Mouse (Mus musculus) G1E (cell line): ENCODE measurements around the gene Pbx3.

ENCODE experiments used
- CTCF ChIP-seq: IDR thresholded peaks from 2 replicates; pipeline ENCODE4 v1.5.1; 2012; ENCODE audit warnings: low read depth, low read length, inconsistent platforms, mixed read lengths
- GATA1 ChIP-seq: IDR thresholded peaks from 2 replicates; pipeline ENCODE4 v1.6.1; 2012; ENCODE audit warnings: borderline replicate concordance, low read length, inconsistent platforms, mixed read lengths
- GATA2 ChIP-seq: IDR thresholded peaks from 2 replicates; pipeline ENCODE4 v1.6.1; 2012; ENCODE audit warnings: low read depth, low read length, inconsistent platforms, borderline replicate concordance
- POLR2AphosphoS5 ChIP-seq: IDR thresholded peaks from 2 replicates; pipeline ENCODE4 v1.6.1; 2012; ENCODE audit warnings: low read depth, low read length, inconsistent platforms; ENCODE audit not compliant: insufficient replicate concordance
- TAL1 ChIP-seq: conservative IDR thresholded peaks from 2 replicates; pipeline ENCODE4 v1.6.1; 2012; ENCODE audit warnings: low read depth, low read length, inconsistent platforms, mixed read lengths

DNA sequence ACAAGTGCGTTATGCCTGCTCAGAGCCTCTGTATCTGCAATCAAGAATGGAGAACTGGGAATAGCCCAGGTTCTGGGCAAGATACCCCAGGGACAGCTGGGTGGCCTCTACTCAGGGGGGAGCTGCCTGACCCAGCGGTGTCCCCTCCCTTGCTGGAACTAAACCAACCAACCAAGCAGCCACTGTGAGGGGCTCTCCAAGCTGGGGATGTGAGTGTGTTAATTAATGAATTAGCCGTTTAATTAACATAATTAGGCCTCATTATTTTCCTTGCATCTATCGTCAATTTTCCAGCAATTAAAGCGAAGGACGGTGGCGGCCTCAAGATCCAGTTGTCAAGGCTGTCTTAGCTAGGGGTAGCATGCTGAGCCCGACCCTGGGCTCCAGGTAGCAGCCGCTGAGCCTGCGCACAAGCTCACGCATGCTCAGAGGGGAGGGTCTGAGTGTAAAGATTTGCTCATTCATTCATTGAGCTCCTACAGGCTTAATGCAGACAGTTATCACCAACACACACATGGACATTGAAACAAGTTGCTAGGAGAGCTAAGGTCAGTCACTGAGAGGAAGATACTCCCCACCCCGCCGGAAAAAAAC, 243.2 kb downstream of the Pbx3 start:
- TF ChIP-seq CTCF = no peak
- no peak for TF ChIP-seq TAL1
- no peak for TF ChIP-seq POLR2AphosphoS5
- TF ChIP-seq GATA1 = no peak
- no peak for TF ChIP-seq GATA2
